Mouse (Mus musculus): ENCODE data around the gene Akt1s1. TPM values are rescaled to one million over a fixed set of nuclear protein-coding genes. Genes with fewer than 3 reads are reported as not detected.
A peak's percentile ranks its signal among the peaks of the same experiment; 100 is the strongest.

Akt1s1 gene
- polyA plus RNA-seq, 1 experiment: 48.0 TPM

DNA sequence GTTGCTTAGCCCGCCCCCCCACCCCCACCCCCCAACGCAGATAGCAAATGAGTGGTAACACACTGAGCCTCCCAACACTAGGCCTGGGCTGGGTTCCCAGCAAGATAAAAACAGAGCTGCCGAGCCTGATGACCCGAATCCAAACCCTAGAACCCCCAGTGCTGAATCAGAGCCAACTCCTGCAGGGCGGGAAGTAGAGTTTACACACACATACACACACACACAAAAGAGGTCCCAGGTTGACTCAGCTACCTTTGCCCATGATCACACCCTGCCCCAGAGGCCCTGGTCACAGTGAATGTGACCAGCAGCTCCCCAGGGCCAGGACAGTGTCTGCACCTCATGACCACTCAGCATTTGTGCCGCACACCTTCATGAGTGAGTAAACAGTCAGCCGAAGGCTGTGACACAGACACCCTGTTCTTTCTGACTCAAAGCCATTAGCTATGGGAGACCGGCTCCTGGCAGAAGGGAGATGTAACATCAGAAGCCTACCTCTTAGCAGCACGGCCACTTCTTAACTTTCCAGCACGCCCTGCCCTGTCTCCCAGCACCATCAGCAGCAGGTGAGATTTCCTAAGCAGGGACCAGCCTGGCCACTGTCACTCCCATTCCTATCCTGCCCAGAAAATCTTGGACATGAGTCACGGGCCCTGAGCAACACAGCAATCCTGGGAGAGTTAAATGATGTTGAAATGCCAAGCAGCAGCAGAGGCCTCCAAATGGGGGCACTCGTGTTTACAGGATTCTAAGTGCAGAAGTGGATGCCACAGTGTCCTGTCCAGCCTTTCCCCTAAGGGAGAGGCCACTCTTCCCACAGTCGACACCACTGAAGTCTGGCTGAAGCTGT, 39.7 kb downstream of the Akt1s1 start:
- no peak overlapping the region for H3K27ac ChIP-seq (ENCODE audit: control insufficient read depth, insufficient read depth, low read depth, low read length, poor library complexity)
- H3K4me3 ChIP-seq (replicated peaks; ENCODE audit: control insufficient read depth, low read depth, low read length): no peak overlapping the region
- no peak for TF ChIP-seq CTCF (IDR thresholded peaks at IDR 0.05; ENCODE audit: control insufficient read depth, insufficient read depth, low read length)
- no peak for TF ChIP-seq POLR2A (IDR thresholded peaks at IDR 0.05; ENCODE audit: borderline replicate concordance, control insufficient read depth, low read depth, low read length)
- 83% methylated on average over 13 of the region's 13 CpGs for WGBS
- peaks cover 3% of the 10 kb centered on the region; the same call in 1 of the 2 replicates for H3K4me1 ChIP-seq (ENCODE audit: control insufficient read depth, insufficient read depth, low read length)

GRCm38 (mm10) chr7:44890180-44890579, 41.4 kb downstream of the Akt1s1 start:
- Histone ChIP-seq H3K27ac (ENCODE audit: control insufficient read depth, insufficient read depth, low read depth, low read length, poor library complexity) (no peak overlapping the region), H3K4me1 (ENCODE audit: control insufficient read depth, insufficient read depth, low read length) (peaks cover 3% of the 10 kb centered on the region; the same call in 1 of the 2 replicates), H3K4me3 (replicated peaks; ENCODE audit: control insufficient read depth, low read depth, low read length) (no peak overlapping the region)
- 83% methylated on average over 7 of the region's 7 CpGs for WGBS
- TF ChIP-seq POLR2A (IDR thresholded peaks at IDR 0.05; ENCODE audit: borderline replicate concordance, control insufficient read depth, low read depth, low read length) (no peak), CTCF (IDR thresholded peaks at IDR 0.05; ENCODE audit: control insufficient read depth, insufficient read depth, low read length) (no peak)

DNA sequence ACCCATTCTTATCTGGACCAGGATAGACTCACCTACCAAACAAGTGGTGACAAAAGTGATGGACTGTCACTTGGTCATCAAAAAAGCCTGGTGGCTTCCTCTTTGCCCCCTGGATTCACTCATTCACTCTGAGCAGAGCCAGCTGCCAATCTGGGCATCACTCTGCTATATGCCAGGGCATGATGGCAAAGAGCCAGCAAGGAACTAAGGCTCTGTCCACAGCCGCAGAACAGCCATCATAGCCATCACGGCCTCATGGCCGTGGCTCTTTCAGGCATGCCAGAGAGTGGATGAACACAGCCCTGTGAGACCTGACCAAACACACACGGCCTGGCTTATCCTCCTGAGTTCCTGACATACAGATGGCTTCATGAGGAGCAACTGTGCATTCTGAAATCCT, 41.9 kb downstream of the Akt1s1 start:
- no peak overlapping the region for H3K27ac ChIP-seq (ENCODE audit: control insufficient read depth, insufficient read depth, low read depth, low read length, poor library complexity)
- H3K4me3 ChIP-seq (replicated peaks; ENCODE audit: control insufficient read depth, low read depth, low read length): no peak overlapping the region
- 86% methylated on average over 4 of the region's 4 CpGs for WGBS
- peaks cover 3% of the 10 kb centered on the region; the same call in 1 of the 2 replicates for H3K4me1 ChIP-seq (ENCODE audit: control insufficient read depth, insufficient read depth, low read length)
- TF ChIP-seq CTCF (IDR thresholded peaks at IDR 0.05; ENCODE audit: control insufficient read depth, insufficient read depth, low read length) (no peak), POLR2A (IDR thresholded peaks at IDR 0.05; ENCODE audit: borderline replicate concordance, control insufficient read depth, low read depth, low read length) (no peak)

GRCm38 (mm10) chr7:44891611-44892010, 42.8 kb downstream of the Akt1s1 start:
- TF ChIP-seq POLR2A (IDR thresholded peaks at IDR 0.05; ENCODE audit: borderline replicate concordance, control insufficient read depth, low read depth, low read length) (no peak), CTCF (IDR thresholded peaks at IDR 0.05; ENCODE audit: control insufficient read depth, insufficient read depth, low read length) (no peak)
- Histone ChIP-seq H3K4me1 (ENCODE audit: control insufficient read depth, insufficient read depth, low read length) (peaks cover 3% of the 10 kb centered on the region), H3K4me3 (replicated peaks; ENCODE audit: control insufficient read depth, low read depth, low read length) (peak overlapping the region; percentile 69), H3K27ac (ENCODE audit: control insufficient read depth, insufficient read depth, low read depth, low read length, poor library complexity) (no peak overlapping the region)
- 20% methylated on average over 6 of the region's 6 CpGs for WGBS

GRCm38 (mm10) chr7:44892276-44892921, 43.6 kb downstream of the Akt1s1 start, which contains the start of gene Med25:
TSS of gene Med25 (minus strand) at chr7:44892712.
- TF ChIP-seq CTCF (IDR thresholded peaks at IDR 0.05; ENCODE audit: control insufficient read depth, insufficient read depth, low read length): no peak
- peak; percentile 72; the same call in 1 of the 2 replicates for TF ChIP-seq POLR2A (IDR thresholded peaks at IDR 0.05; ENCODE audit: borderline replicate concordance, control insufficient read depth, low read depth, low read length)
- under 1% methylated on average over 56 of the region's 56 CpGs for WGBS
- H3K4me1 ChIP-seq (ENCODE audit: control insufficient read depth, insufficient read depth, low read length): peaks cover 3% of the 10 kb centered on the region
- H3K4me3 ChIP-seq (replicated peaks; ENCODE audit: control insufficient read depth, low read depth, low read length): peak within 1 kb of the TSS; percentile 69
- H3K27ac ChIP-seq (ENCODE audit: control insufficient read depth, insufficient read depth, low read depth, low read length, poor library complexity): peak within 1 kb of the TSS; percentile 91

GRCm38 (mm10) chr7:44893197-44893596, 44.4 kb downstream of the Akt1s1 start:
- whole genome bisulfite sequencing: 61% methylated on average over 8 of the region's 8 CpGs
- Histone ChIP-seq H3K4me1 (ENCODE audit: control insufficient read depth, insufficient read depth, low read length) (peaks cover 3% of the 10 kb centered on the region), H3K4me3 (replicated peaks; ENCODE audit: control insufficient read depth, low read depth, low read length) (no peak overlapping the region), H3K27ac (ENCODE audit: control insufficient read depth, insufficient read depth, low read depth, low read length, poor library complexity) (no peak overlapping the region)
- TF ChIP-seq CTCF (IDR thresholded peaks at IDR 0.05; ENCODE audit: control insufficient read depth, insufficient read depth, low read length) (no peak), POLR2A (IDR thresholded peaks at IDR 0.05; ENCODE audit: borderline replicate concordance, control insufficient read depth, low read depth, low read length) (no peak)

- Histone ChIP-seq H3K4me3 (replicated peaks; ENCODE audit: control insufficient read depth, low read depth, low read length) (no peak overlapping the region), H3K27ac (ENCODE audit: control insufficient read depth, insufficient read depth, low read depth, low read length, poor library complexity) (no peak overlapping the region), H3K4me1 (ENCODE audit: control insufficient read depth, insufficient read depth, low read length) (peaks cover 3% of the 10 kb centered on the region)
- WGBS: 87% methylated on average over 3 of the region's 3 CpGs
- TF ChIP-seq CTCF (IDR thresholded peaks at IDR 0.05; ENCODE audit: control insufficient read depth, insufficient read depth, low read length) (no peak), POLR2A (IDR thresholded peaks at IDR 0.05; ENCODE audit: borderline replicate concordance, control insufficient read depth, low read depth, low read length) (no peak)
These were observed 45.4 kb downstream of the Akt1s1 start for GRCm38 (mm10) chr7:44894175-44894574.

DNA sequence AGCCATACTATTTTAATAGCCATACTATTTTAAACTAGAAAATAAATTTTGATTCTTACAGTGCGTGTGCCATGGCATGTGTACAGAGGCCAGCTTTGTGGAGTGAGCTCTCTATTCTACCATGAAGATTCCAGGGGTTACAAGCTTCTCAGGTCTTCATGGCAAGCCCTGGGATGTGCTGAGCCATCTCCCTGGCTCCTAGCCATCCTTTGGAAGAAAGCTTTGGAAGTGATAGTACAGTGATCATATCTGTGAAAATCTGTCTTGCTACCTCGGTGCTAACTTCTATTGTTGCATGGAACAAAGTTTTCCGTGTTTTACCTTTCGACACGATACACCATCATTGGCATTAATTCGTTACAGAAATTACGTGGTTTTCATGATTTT, 46.4 kb downstream of the Akt1s1 start:
- WGBS: 44% methylated on average over 7 of the region's 7 CpGs
- H3K4me1 ChIP-seq (ENCODE audit: control insufficient read depth, insufficient read depth, low read length): peaks cover 3% of the 10 kb centered on the region
- TF ChIP-seq POLR2A (IDR thresholded peaks at IDR 0.05; ENCODE audit: borderline replicate concordance, control insufficient read depth, low read depth, low read length) (no peak), CTCF (IDR thresholded peaks at IDR 0.05; ENCODE audit: control insufficient read depth, insufficient read depth, low read length) (no peak)
- H3K27ac ChIP-seq (ENCODE audit: control insufficient read depth, insufficient read depth, low read depth, low read length, poor library complexity): no peak overlapping the region
- H3K4me3 ChIP-seq (replicated peaks; ENCODE audit: control insufficient read depth, low read depth, low read length): no peak overlapping the region

All from bone marrow, adult 2 months (tissue).